8 mouse cellular contexts compared by ENCODE assay signal in genomic region chr19:34772775-34773174, GRCm38 (mm10). TPM values are rescaled to one million over a fixed set of nuclear protein-coding genes. Genes with fewer than 3 reads are reported as not detected.
DNase-seq lines count a peak whose midpoint lies in the region; ATAC-seq lines count a peak whose summit lies in the region.

No protein-coding gene starts in this region.

- 0 out of 2 replicates have a peak, but pooled peaks cover 5% of the 10 kb centered on the region for H3K27me3 ChIP-seq in kidney, embryonic 15.5 days

- ATAC-seq in kidney, embryonic 15.5 days (replicated peaks; ENCODE audit: low FRiP score), result no peak
- ATAC-seq in megakaryocyte, adult 5-6 weeks (ENCODE audit: poor library complexity, severe bottlenecking), result 0 out of 2 replicates have a peak, but pooled peaks have one; percentile 38

- peak; percentile 71 for DNase-seq in kidney, adult 18-20 months
- DNase-seq in MEL-GATA-1-ER (ENCODE audit: extremely low read depth, low read depth), result peak; percentile 18
- peak; percentile 9 for DNase-seq in cerebellum, adult 9-11 months
- peak; percentile 39 to 69 for DNase-seq in heart, postnatal 14 days
- peak; percentile 10 for DNase-seq in layer of hippocampus, adult 9-11 months
- peak; percentile 35 for DNase-seq in thymus, postnatal 4 days

- no peak overlapping the region for H3K9ac ChIP-seq in kidney, embryonic 15.5 days

- H3K9me3 ChIP-seq in kidney, embryonic 15.5 days (replicated peaks), result no peaks in the 10 kb centered on the region

- H3K27ac ChIP-seq in kidney, embryonic 15.5 days, result no peak overlapping the region

- no peak overlapping the region for H3K4me3 ChIP-seq in kidney, embryonic 15.5 days (replicated peaks)

- WGBS in kidney, embryonic 15.5 days, result 24% methylated on average over 6 of the region's 6 CpGs

- no peaks in the 10 kb centered on the region for H3K36me3 ChIP-seq in kidney, embryonic 15.5 days

- no peaks in the 10 kb centered on the region for H3K4me1 ChIP-seq in kidney, embryonic 15.5 days

- H3K4me2 ChIP-seq in kidney, embryonic 15.5 days, result no peak overlapping the region

- intact Hi-C loops in heart, postnatal 14 days (cut with DNase I), result loop anchor here (1.0 to 10.0 kb wide), 3 partner anchors 106 to 440 kb away; partner anchors contain the start of gene Ifit2

RNA-seq across cellular contexts. Expression of gene Slc16a12, which starts 25.7 kb away (rescaled TPM):
- polyA plus RNA-seq in kidney, embryonic 15.5 days (2015; fragmentation: Nextera tagmentation; extraction: Ambion mirVana), result 10.6 and 13.4 TPM in 2 replicates
- total RNA-seq in heart, postnatal 14 days (2021), result 1 to 10 TPM; 2.8 to 4.2 TPM
- not detected in 2 replicates for total RNA-seq in megakaryocyte, adult 5-6 weeks (2015)
- not detected in 2 replicates for total RNA-seq in megakaryocyte, adult 5-6 weeks (2017)

Comparison
In these comparisons a context has a peak if more than half of its experiments do, and no peak if none do; other contexts are left out.
1. DNase-seq: peak in every context shown above with its lines; median percentile 71 in kidney, adult 18-20 months; 54 in heart, postnatal 14 days; 35 in thymus, postnatal 4 days; 18 in MEL-GATA-1-ER; 10 in layer of hippocampus, adult 9-11 months; 9 in cerebellum, adult 9-11 months.